Mouse (Mus musculus): ENCODE results near the gene Pdcd4.

The Pdcd4 gene

DNA sequence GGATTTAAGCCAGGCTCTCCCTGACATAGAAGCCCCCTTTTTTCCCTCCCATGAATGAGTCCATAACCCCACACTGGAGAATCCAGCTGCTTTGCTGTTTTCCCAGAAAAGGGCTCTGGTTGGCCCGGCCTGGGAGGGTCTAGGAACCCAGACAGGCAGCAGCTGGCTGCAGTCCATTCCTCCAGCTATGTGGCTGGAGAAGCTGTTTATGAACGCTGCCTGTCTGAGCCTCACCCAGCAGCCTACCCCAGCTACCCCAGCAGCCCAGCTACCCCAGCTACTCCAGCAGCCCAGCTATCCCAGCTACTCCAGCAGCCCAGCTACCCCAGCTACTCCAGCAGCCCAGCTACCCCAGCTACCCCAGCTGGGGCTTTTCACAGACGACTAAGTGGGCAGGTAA is at the start of gene Pdcd4:
Pdcd4 (plus strand) TSS at position 171 of the 400 bp plus-strand sequence.
- no peak for DNase-seq

DNA sequence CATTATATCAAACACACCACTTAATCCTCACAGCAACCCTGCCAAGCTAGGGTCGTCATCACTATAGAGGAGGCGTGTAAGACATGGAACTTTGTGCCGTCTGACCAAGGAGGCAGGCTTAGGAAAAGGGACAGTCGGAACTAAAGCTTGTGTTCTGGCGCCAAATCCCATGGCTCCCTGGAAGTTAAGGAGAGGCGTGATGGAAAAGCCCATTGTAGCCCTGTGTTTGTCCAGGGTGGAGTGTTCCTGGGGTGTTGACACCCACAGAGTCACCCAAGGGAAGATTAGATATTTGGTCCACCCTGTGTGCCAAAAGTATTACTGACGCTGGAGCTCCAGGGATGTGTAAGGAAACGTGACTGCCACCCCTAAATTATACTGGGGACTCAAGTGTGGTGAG is 48.1 kb upstream of the Pdcd4 start:
- no peak for DNase-seq

DNA sequence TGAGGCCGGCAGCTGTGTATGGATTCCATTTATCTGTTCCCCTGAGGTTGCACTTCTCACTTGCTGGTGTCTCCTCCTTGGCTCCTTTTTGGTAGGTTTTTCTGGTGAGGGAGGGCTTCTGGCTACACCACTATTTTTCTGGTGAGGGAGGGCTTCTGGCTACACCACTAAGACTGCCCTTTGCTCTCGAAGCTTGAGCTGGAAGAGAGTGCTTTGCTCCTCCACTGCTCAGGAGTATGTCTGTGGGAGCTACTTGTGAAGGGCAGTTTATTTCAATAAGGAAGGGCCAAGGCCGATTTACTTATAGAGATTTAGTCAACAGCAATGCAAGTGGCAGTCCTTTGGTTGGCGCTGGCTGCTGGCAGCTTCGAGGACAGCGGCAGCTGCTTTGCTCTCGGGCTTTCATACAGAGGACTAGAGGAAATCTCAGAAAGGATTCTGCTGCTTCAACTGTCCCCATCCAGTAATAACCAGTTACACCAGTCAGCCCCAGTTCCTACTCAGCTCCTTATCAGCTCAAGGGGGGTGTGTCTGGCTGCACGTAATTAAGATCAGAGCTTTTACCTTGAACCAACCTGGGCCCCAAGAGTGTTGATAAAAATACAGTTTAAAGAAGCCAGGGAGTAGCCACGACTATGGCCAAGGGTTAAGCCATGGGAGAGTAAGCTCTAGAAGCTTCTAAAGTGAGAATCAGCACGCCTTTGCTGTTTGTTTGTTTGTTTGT is 43.6 kb upstream of the Pdcd4 start:
- DNase-seq: no peak

DNA sequence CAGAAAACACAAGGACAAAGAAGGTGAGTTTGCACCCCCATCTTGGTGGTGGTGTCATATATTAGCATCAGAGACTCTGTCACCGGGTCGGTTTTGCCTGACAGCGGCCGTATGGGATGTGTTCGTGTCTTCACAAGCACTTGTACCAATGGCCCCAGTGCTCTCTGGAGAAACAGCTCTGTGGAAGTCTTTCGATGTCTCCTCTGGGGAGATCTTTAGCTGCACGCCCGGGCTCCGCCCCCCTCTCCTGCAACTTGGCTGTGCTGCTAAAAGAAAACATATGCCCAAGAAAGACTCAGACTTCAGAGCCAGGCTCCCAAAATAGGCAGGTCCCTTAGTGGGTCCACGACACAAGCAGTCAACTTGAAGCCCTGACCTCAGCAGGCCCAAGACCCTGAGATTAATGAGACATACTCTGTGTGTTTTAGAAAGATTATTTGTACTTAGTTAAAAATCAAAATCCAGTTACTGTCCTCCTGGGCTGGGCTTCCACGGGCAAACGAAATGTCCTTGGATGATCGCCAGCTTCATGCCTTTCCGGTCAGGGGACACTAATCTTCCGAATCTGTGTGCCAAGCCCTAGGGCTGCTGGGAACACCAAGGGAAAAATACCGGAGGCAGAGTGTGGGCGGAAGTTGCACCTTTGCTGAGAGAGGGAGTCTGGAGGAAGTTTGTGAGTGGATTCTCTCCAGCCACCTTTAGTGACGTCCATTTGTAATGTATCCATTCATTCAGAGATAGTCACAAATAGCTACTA is 41.7 kb upstream of the Pdcd4 start:
- peak; percentile 73 to 75 for DNase-seq

DNA sequence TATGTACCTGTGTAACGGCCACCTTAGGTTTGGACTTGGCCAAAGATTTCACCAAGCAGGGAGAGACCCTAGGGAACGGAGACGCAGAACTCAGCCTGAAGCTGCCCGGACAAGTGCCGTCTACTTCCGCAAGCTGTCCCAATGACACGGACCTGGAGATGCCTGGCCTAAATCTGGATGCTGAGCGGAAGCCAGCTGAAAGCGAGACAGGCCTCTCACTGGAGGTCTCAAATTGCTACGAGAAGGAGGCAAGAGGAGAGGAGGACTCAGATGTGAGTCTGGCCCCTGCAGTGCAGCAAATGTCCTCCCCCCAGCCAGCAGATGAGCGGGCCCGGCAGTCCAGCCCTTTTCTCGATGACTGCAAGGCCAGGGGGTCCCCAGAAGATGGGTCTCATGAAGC is 40.7 kb upstream of the Pdcd4 start:
- peak; percentile 39 to 45 for DNase-seq

DNA sequence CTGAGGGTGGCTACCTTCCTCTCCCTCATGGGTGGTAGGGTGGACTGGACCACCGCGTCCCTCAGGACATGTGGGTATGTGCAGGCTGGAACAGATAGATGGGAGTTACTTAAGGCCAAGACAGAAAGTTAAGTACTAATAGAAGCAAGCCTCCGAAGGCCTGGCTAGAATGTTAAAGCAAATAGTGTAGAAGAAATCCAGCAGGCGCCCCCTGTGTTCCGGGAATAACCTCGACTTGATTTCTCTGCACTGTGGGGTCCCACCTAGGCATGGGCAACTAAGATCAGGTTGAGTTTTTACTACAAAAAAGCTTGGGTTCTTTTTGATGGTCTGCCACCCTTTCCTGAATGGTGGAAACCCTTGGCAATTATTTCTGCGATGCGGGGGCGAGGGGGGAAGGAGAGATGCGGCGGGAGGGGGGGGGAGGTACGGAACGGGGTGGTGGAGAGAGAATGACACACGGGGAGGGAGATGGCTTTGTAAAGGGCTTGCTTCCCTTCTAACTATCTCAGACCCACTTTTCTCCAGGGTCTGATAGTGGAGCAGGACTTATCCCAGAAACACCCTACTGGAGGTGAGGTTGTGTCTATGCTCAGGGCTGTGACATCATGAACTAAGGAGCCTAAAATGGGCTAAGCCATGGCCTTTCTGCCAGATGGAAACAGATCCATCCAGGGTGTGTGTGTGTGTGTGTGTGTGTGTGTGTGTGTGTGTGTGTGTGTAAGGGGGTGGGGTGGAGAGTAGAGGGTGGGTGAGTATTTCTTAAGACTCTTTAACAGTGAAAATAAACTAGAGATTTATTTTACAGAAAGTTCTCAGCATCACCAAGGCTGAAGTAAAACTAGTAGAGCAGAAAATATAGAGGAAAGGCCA is 40.0 kb upstream of the Pdcd4 start:
- peak; percentile 31 to 48 for DNase-seq

DNA sequence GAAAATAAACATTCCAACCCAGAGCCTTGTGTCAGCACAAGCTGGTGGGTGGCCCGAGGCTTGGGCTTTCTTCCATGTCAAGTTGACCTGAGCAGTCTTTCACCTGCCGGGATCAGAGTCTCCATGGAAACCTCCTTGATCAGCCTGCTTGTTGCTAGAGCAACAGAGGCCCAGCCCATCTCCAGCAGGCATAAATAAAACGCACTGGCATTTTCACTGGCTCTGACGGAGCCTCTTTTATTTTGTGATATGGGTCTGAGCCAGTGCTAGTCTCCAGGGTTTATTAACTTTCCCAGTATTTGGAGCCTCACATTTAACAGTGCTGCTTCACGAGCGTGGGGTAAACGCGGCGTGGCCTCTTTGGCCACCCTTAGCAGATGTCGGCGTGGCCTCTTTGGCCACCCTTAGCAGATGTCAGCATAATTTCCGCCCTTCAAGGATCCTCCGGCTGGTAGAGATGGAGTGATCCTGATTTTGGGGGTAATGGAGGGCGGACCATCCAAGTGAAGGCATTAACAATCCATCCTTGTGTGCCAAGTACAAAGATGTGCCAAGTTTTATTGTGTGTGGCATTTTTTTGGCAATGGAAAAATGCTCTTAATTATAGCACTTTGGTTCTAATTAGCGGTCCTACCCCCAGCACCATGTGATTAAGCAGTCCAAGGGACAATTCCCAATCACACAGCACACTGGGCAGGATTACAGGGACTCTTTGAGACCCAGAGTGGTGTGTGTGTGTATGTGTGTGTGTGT is 39.2 kb upstream of the Pdcd4 start:
- peak; percentile 76 to 84 for DNase-seq

DNA sequence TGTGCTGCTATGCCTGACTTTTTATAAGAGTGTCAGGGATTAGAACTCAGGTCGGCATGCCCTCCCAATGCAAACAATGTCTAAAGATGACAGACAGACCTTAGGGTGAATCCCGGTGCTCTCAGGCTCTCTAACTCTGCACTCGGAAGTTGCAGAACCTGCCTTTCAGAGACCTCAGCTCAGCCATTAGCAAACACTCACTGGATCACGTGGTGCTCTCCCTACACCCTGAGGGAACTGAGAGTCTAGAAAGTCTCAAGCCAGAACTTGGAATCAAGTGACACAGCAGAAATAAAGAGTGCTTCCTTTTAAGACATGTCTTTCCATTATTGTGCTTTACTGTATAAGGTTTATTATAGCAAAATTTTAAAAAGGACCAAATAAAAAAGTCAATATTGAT is 37.1 kb upstream of the Pdcd4 start:
- no peak for DNase-seq

DNA sequence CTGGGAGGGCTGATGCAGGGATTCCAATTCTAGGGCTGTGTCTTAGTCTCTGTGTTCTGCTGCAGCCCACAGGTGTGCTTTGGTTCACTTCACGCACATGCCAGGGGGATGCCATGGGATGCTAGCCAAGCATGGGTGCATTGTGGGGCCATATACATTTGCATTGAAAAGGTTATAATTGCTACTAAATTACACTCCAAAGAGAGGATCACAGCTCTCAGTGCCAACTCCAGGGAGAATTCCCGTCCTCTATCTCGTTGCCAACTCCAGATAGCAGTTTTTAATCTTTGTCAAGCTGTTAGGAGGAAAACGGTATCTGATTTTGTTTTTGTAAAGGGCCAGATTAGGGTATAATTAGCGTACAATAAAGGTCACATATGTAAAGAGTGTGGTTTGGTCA is 36.2 kb upstream of the Pdcd4 start:
- no peak for DNase-seq

DNA sequence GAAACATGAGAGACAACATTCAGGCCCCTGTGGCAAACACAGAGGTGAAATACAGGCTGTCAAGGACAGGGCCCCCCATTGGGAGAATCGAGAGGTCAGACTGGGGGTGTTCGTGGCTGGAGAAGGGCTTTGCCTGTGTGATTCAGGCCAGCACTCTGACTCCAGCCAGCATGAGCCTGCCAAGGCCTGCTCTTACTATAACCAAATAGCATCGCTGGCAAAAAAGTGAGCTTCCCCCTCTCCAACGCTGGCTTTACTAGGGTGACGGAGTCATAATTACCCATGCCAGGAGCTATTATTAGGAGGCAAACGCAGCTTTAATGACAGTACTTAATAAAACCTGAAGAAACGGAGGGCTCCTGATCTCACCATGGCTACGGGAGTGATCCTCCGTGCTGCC is 35.2 kb upstream of the Pdcd4 start:
- DNase-seq: no peak

DNA sequence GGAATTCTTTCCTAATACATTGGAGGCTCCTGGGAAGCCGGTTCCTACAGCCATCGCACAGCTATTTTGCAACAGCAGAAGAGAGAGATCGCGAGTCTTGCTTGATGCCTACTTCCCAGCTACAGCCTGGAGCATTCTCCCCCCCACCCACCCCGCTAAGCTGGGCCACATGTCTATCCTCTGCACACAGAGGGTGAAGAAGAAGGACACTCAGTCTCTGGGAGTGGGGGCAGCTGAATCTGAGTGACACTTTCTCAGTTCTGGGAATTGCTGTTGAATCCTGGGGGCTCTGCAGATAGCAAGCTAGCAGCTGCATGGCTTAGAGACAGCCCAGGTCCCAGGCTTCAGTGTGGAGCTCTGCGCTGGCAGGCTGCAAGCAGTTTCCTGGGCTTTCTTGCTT is 34.1 kb upstream of the Pdcd4 start:
- no peak for DNase-seq

DNA sequence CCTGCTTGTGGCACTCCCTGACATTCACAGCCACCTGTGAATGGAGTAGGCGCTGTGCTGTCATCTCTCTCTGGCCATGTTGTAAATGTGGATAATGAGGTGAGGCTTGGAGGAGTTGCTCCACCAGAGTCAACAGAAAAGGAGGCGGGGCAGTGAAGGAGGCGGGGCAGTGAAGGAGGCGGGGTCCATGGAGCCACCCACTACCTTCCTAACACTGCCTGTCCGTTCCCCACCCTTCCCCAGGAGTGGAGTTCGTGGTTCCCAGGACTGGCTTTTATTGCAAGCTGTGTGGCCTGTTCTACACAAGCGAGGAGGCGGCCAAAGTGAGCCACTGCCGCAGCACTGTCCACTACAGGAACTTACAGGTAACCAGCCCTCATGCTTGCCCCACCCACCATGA is 32.9 kb upstream of the Pdcd4 start:
- no peak for DNase-seq

DNA sequence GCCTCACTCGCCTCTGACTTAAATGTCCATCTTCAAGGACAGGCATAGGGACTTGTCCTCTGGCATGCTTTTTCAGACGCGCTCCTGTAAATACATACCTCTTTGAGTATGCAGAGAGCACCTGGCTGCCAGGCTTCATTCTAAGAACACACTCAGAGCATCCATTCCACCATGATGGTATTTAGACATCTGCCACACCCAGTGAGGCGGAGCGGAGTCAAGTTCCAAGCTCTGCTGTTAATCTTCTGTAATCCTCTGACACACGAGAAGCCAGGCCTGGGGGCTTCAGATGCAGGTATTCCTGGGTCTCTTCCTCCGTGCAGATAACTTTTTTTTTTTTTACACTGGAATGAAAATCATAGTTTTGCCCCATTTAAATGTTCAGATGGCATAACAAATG is 32.4 kb upstream of the Pdcd4 start:
- DNase-seq: no peak

DNA sequence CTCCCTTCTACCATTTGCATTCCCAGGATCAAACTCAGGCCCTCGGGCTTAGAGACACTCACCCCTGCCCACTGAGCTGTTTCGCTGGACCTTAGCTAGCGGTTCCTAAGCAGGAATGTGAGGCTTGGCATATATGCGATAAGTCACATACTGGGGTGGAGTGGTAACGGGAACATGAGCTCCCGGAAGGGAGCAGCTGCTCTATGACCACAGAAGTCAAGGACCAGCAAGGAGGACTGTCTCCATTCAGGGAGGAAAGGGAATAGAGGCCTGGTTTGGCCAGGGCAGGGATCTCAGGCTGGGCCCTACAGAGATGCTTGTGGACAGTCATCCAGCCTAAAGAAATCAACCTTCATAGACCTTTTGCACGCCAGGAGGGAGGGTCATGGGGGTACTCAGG is 30.7 kb upstream of the Pdcd4 start:
- no peak for DNase-seq

DNA sequence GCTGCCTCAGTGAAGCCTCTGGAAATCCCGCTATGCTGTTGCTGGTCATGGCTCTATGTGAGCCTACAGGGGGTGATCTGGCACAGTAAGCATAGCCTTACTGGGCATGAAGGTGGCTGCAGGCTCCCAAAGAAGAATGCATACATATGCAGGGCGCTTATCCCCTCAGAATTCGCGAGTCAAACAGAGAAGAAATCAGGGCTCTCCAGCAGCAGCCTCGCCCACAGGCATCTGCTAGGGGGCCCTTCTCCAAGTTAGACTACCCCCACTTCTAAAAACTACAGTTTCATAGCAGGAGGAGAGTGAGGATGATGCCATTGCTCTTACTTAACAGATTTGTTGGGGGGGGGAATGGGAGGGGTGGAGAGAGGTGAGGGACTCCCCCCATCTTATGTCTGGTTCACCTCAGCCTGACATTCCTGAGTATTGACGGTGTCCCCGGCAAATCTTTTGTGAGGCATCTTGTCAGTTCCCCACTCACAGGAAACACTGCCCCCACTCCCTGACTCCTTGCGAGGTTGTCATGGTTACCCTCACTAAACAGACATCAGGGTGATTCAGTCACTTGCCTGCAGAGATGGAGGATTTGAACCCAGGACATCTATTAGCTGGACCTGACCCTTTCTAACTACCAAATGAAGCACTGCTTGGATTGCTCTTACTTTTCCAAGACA is 29.3 kb upstream of the Pdcd4 start:
- no peak for DNase-seq

DNA sequence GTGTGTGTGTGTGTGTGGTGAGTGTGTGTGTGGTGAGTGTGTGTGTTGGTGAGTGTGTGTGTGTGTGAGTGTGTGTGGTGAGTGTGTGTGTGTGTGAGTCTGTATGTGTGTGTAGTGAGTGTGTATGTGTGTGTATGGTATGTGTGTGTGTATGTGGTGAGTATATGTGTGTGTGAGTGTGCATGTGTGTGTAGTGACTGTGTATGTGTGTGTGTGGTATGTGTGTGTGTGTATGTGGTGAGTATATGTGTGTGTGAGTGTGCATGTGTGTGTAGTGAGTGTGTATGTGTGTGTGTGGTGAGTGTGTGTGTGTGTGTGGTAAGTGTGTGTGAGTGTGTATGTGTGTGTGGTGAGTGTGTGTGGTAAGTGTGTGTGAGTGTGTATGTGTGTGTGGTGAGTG is 24.8 kb upstream of the Pdcd4 start:
- DNase-seq: no peak

DNA sequence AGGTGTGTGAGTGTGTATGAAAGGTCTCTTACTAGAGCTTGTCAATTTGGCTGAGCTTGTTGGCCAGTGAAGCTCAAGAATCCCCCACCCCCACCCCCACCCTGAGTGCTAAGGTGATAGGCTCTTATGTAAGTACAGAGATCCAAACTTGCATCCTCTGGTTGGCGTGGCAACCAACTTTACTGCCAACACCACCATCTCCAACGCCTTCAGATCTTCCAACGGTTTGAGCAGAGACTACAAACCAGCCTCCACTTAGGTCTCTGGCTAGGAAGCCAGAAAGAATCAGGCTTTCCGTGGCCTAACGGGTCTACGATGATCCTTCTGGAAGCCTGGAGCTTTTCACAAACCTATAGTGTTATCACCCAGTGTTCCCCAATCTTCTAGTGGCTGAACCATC is 23.9 kb upstream of the Pdcd4 start:
- no peak for DNase-seq

DNA sequence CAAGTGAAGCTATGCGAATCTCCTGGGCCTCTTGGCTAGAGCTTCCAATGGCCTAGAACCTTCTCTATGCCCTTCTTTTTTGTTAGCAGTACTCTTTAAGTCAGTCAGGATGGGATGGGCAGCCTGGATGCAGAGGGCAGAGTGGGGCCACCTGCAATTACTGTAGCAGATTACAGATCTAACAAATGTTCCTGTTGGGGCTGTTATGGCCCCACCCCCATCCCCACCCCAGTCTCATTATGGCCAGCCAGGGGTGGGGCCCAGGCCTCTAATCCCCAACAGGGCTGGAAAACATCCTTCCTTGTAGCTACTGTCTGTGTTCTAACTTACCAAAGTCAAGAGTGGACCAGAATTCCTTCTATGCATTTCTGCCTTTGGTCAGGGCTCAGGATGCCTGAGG is 23.2 kb upstream of the Pdcd4 start:
- no peak for DNase-seq

DNA sequence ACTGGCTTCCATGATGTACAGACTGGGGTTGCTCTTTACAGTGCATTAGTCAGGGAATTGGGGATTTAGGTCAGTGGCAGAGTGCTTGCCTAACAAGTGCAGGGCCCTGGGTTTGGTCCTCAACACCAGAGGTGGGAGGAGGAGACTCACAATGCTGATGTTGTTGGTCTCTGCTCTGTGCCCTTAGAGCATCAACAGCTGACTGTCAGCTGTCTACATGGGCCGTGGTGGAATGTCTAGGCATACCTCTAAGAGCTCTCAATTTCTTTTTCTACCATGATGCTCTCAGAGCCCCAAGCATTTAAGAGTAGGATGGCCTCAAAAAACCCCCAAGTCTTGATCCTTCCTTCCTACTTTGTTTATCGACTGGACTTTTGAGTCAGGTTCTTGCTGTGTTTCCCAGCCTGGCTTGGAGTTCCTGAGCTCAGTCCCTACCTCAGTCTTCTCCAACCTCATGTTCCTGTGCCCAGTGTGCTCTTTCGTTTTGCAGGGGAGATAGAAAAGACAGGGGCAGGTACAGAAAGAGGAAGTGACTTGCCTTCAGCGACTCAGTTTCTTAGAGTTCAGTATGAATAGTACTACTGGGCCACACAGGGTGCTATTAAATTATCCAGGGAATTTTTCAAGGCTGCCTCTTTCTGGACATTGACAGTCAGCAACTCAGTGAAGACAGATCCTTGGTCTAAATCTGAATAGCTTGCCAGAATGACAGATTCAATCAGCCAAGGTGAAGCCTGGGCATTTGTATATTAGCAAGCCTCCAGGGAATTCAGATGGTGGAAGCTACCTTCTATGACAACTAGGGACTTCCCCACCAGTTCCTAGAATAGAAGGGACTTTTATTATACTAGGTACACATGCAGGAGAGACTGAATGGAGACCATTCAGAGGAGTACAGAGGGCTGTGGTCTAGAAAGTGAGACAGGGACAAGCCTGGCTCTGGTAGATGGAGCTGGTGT is 22.3 kb upstream of the Pdcd4 start:
- DNase-seq: no peak

DNA sequence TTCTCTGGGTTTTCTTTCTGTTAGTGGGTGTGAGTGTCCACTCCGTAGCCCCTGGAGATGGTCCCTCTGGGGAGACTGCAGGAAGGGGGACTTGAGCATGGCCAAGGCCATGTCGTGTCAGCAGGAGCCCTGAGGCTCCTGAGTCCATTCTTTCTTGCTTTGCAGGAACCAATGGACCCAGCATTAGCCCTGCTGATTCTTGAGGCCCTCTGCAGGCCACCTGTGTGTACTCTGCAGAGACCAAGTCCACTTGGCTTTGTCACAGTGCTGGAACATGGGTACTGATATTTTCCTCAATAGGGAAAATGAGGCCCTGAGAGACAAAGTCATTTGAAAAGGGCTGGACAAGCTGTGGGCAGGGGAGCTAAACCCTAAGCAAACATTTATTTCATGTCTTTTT is 21.5 kb upstream of the Pdcd4 start:
- DNase-seq: no peak

DNA sequence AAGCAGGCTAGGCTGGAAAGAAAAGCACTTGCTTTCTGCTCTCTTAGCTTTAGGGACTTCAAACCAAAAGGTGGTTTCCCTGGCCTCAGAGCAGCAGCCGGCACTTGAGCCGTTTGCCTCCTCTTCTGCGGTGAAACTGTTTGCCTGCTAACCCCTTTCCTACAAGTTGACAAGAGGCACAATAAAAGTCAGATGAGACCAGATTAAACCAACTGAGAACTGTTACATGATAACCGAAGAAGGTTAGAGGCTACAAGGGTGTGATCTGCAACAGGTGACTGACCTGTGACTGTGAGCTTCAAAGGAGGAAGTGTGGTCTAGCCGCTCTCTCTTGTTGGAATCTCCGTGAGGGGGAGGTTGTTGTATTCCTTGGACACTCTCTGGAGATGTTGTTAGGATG is 20.5 kb upstream of the Pdcd4 start:
- no peak for DNase-seq
